Mouse (Mus musculus) embryonic fibroblast, embryonic 13.5 days (primary cell): Measurements from ENCODE around the gene Stkld1. TPM values are rescaled to one million over a fixed set of nuclear protein-coding genes. Genes with fewer than 3 reads are reported as not detected.

ENCODE experiments used
- H3K27ac ChIP-seq: 2 replicates; pipeline ENCODE4 v1.5.1; 2012; ENCODE audit warnings: low read length, control low read depth, inconsistent platforms; ENCODE audit not compliant: insufficient read depth
- H3K4me1 ChIP-seq: 2 replicates; pipeline ENCODE4 v1.6.1; 2011; ENCODE audit warnings: low read length; ENCODE audit not compliant: control insufficient read depth, insufficient read depth
- H3K4me3 ChIP-seq: 2 replicates; pipeline ENCODE4 v1.5.1; 2011; ENCODE audit warnings: mild to moderate bottlenecking, control low read depth, low read length; ENCODE audit not compliant: insufficient read depth
- CTCF ChIP-seq: IDR thresholded peaks from 2 replicates; pipeline ENCODE4 v1.5.1; 2011; ENCODE audit warnings: mild to moderate bottlenecking, control low read depth, low read length, moderate library complexity, borderline replicate concordance; ENCODE audit not compliant: insufficient read depth
- POLR2A ChIP-seq: IDR thresholded peaks from 2 replicates; pipeline ENCODE4 v1.6.1; 2011; ENCODE audit warnings: low read depth, mild to moderate bottlenecking, control low read depth, low read length, moderate library complexity
- polyA plus RNA-seq: library from polyadenylated mRNA; stranded (reverse); fragments of >200 nt; gene quantifications from 2 replicates; pipeline ENCODE4 v1.2.4, GENCODE M21; 2011; ENCODE audit warnings: low read depth; ENCODE audit not compliant: missing spikeins, insufficient read length

Gene Stkld1
- polyA plus RNA-seq, 1 experiment = not detected

GRCm38 (mm10) chr2:26960756-26961155, 26.9 kb downstream of the Stkld1 start:
- Histone ChIP-seq H3K27ac (no peak overlapping the region), H3K4me1 (peaks cover 4% of the 10 kb centered on the region; the same call in 1 of the 2 replicates), H3K4me3 (no peak overlapping the region)
- TF ChIP-seq POLR2A (no peak), CTCF (peak; percentile 40; the same call in 1 of the 2 replicates)

- peak within 1 kb of the TSS; percentile 82 for H3K27ac ChIP-seq
- H3K4me3 ChIP-seq = peak within 1 kb of the TSS; percentile 89
- peaks cover 4% of the 10 kb centered on the region; the same call in 1 of the 2 replicates for H3K4me1 ChIP-seq
- no peak for TF ChIP-seq CTCF
- TF ChIP-seq POLR2A = peak; percentile 91
These were observed 30.3 kb downstream of the Stkld1 start, which contains the start of gene Rexo4 for GRCm38 (mm10) chr2:26963923-26964723. Gene Rexo4, minus strand, starts transcription at chr2:26964386.

GRCm38 (mm10) chr2:26964724-26965370, 31.0 kb downstream of the Stkld1 start:
- peaks cover 4% of the 10 kb centered on the region; the same call in 1 of the 2 replicates for H3K4me1 ChIP-seq
- peak overlapping the region; percentile 89 for H3K4me3 ChIP-seq
- no peak for TF ChIP-seq POLR2A
- no peak for TF ChIP-seq CTCF
- peak overlapping the region; percentile 82; the same call in 1 of the 2 replicates for H3K27ac ChIP-seq

GRCm38 (mm10) chr2:26967262-26967661, 33.4 kb downstream of the Stkld1 start:
- Histone ChIP-seq H3K4me3 (no peak overlapping the region), H3K4me1 (peaks cover 4% of the 10 kb centered on the region; the same call in 1 of the 2 replicates), H3K27ac (no peak overlapping the region)
- TF ChIP-seq CTCF (no peak), POLR2A (no peak)

GRCm38 (mm10) chr2:26973116-26973515, 39.3 kb downstream of the Stkld1 start, which contains the start of gene Adamts13:
Gene Adamts13, plus strand, starts transcription at chr2:26973416.
- Histone ChIP-seq H3K27ac (no peak within 1 kb of the TSS), H3K4me1 (no peaks in the 10 kb centered on the region), H3K4me3 (no peak within 1 kb of the TSS)
- TF ChIP-seq CTCF (no peak), POLR2A (no peak)

GRCm38 (mm10) chr2:26973960-26974359, 40.1 kb downstream of the Stkld1 start:
- Histone ChIP-seq H3K27ac (no peak overlapping the region), H3K4me1 (no peaks in the 10 kb centered on the region), H3K4me3 (no peak overlapping the region)
- TF ChIP-seq POLR2A = no peak
- TF ChIP-seq CTCF = no peak

GRCm38 (mm10) chr2:26980361-26980760, 46.5 kb downstream of the Stkld1 start:
- no peak overlapping the region for H3K4me3 ChIP-seq
- H3K27ac ChIP-seq = no peak overlapping the region
- H3K4me1 ChIP-seq = no peaks in the 10 kb centered on the region
- TF ChIP-seq POLR2A (no peak), CTCF (no peak)

GRCm38 (mm10) chr2:26984179-26984578, 50.3 kb downstream of the Stkld1 start:
- H3K27ac ChIP-seq = no peak overlapping the region
- H3K4me1 ChIP-seq = no peaks in the 10 kb centered on the region
- H3K4me3 ChIP-seq = no peak overlapping the region
- TF ChIP-seq CTCF (no peak), POLR2A (no peak)

- no peak overlapping the region for H3K27ac ChIP-seq
- no peak for TF ChIP-seq POLR2A
- TF ChIP-seq CTCF = no peak
- H3K4me1 ChIP-seq = no peaks in the 10 kb centered on the region
- no peak overlapping the region for H3K4me3 ChIP-seq
These were observed 50.8 kb downstream of the Stkld1 start for GRCm38 (mm10) chr2:26984640-26985039.

- H3K27ac ChIP-seq = no peak overlapping the region
- TF ChIP-seq POLR2A = no peak
- no peak for TF ChIP-seq CTCF
- no peaks in the 10 kb centered on the region for H3K4me1 ChIP-seq
- no peak overlapping the region for H3K4me3 ChIP-seq
These were observed 60.1 kb downstream of the Stkld1 start for GRCm38 (mm10) chr2:26993936-26994335.
